ENCODE assay signal across 8 mouse cellular contexts in genomic region chr2:48001800-48002507, GRCm38 (mm10).
DNase-seq lines count a peak whose midpoint lies in the region; ATAC-seq and TF ChIP-seq lines count a peak whose summit lies in the region.

No protein-coding gene starts in this region.

- H3K27me3 ChIP-seq in liver, adult 2 months (ENCODE audit: control insufficient read depth, insufficient read depth, low read length) = no peaks in the 10 kb centered on the region
- H3K27me3 ChIP-seq in liver, embryonic 11.5 days (replicated peaks; ENCODE audit: control insufficient read depth, insufficient read depth, low read length) = no peaks in the 10 kb centered on the region
- H3K27me3 ChIP-seq in embryonic facial prominence, embryonic 13.5 days = no peaks in the 10 kb centered on the region
- no peaks in the 10 kb centered on the region for H3K27me3 ChIP-seq in hindbrain, embryonic 14.5 days (ENCODE audit: control insufficient read depth, insufficient read depth, low read length)
- H3K27me3 ChIP-seq in stomach, embryonic 16.5 days (ENCODE audit: control insufficient read depth, insufficient read depth, low read length) = no peaks in the 10 kb centered on the region

- no peak overlapping the region for H3K4me2 ChIP-seq in liver, embryonic 11.5 days
- peak overlapping the region; percentile 26; the same call in 1 of the 2 replicates for H3K4me2 ChIP-seq in embryonic facial prominence, embryonic 13.5 days
- no peak overlapping the region for H3K4me2 ChIP-seq in hindbrain, embryonic 14.5 days (replicated peaks)
- peak overlapping the region; percentile 1 for H3K4me2 ChIP-seq in stomach, embryonic 16.5 days (ENCODE audit: low read depth, low read length)

- no peaks in the 10 kb centered on the region for H3K9me3 ChIP-seq in liver, embryonic 11.5 days (ENCODE audit: control insufficient read depth, low read length)
- no peaks in the 10 kb centered on the region for H3K9me3 ChIP-seq in embryonic facial prominence, embryonic 13.5 days
- H3K9me3 ChIP-seq in hindbrain, embryonic 14.5 days (ENCODE audit: control insufficient read depth, low read length) = no peaks in the 10 kb centered on the region
- no peaks in the 10 kb centered on the region for H3K9me3 ChIP-seq in stomach, embryonic 16.5 days (replicated peaks; ENCODE audit: control insufficient read depth, low read length)

- no peak for ATAC-seq in liver, embryonic 11.5 days (replicated peaks; ENCODE audit: low FRiP score)
- peak; percentile 83 for ATAC-seq in activated CD4-positive, CD25-positive, alpha-beta regulatory T cell, adult 4 months
- no peak for ATAC-seq in embryonic facial prominence, embryonic 13.5 days (ENCODE audit: insufficient number of reproducible peaks, insufficient read depth, low FRiP score, low TSS enrichment, low read depth)
- peak; percentile 77 for ATAC-seq in hindbrain, embryonic 14.5 days (ENCODE audit: low FRiP score)
- no peak; the same call in 1 of the 2 replicates for ATAC-seq in stomach, embryonic 16.5 days (ENCODE audit: insufficient read depth, low FRiP score)

- H3K9ac ChIP-seq in liver, adult 2 months (ENCODE audit: low read depth, low read length) = no peak overlapping the region
- no peak overlapping the region for H3K9ac ChIP-seq in liver, embryonic 11.5 days (ENCODE audit: low read depth, low read length)
- H3K9ac ChIP-seq in embryonic facial prominence, embryonic 13.5 days = no peak overlapping the region
- no peak overlapping the region for H3K9ac ChIP-seq in hindbrain, embryonic 14.5 days
- H3K9ac ChIP-seq in stomach, embryonic 16.5 days (ENCODE audit: low read length) = no peak overlapping the region

- peak; percentile 77 for DNase-seq in liver, adult 2 months (ENCODE audit: extremely low read depth, low read depth, low spot score)
- DNase-seq in liver, embryonic 11.5 days (ENCODE audit: low spot score) = no peak
- DNase-seq in hindbrain, embryonic 14.5 days (ENCODE audit: low spot score) = peak; percentile 94
- peak; percentile 18 to 27 for DNase-seq in layer of hippocampus, adult 8-10 months (ENCODE audit: low spot score in 2 of 2)
- peak; percentile 27 to 57 for DNase-seq in lung, postnatal 4 days

- peak; percentile 44; the same call in 1 of the 2 replicates for TF ChIP-seq CTCF in liver, adult 2 months (IDR thresholded peaks at IDR 0.05; ENCODE audit: low read depth, low read length)

- H3K4me3 ChIP-seq in liver, adult 2 months (ENCODE audit: insufficient read depth, low read depth, low read length) = peak overlapping the region; percentile 23; the same call in 1 of the 2 replicates
- no peak overlapping the region for H3K4me3 ChIP-seq in liver, embryonic 11.5 days (ENCODE audit: low read depth, low read length)
- H3K4me3 ChIP-seq in embryonic facial prominence, embryonic 13.5 days = no peak overlapping the region
- no peak overlapping the region for H3K4me3 ChIP-seq in hindbrain, embryonic 14.5 days (replicated peaks; ENCODE audit: low read length)
- no peak overlapping the region for H3K4me3 ChIP-seq in stomach, embryonic 16.5 days (replicated peaks; ENCODE audit: low read length)

- H3K79me2 ChIP-seq in liver, adult 2 months (ENCODE audit: control insufficient read depth, insufficient read depth, low read length) = no peaks in the 10 kb centered on the region

- H3K36me3 ChIP-seq in liver, adult 2 months (ENCODE audit: control insufficient read depth, insufficient read depth, low read length) = no peaks in the 10 kb centered on the region
- no peaks in the 10 kb centered on the region for H3K36me3 ChIP-seq in liver, embryonic 11.5 days (ENCODE audit: control insufficient read depth, insufficient read depth, low read length)
- no peaks in the 10 kb centered on the region for H3K36me3 ChIP-seq in embryonic facial prominence, embryonic 13.5 days
- no peaks in the 10 kb centered on the region for H3K36me3 ChIP-seq in hindbrain, embryonic 14.5 days (replicated peaks; ENCODE audit: control insufficient read depth, insufficient read depth)
- H3K36me3 ChIP-seq in stomach, embryonic 16.5 days (ENCODE audit: control insufficient read depth, insufficient read depth, low read length) = no peaks in the 10 kb centered on the region

- peaks cover 4% of the 10 kb centered on the region; the same call in 1 of the 2 replicates for H3K4me1 ChIP-seq in liver, adult 2 months (ENCODE audit: control insufficient read depth, insufficient read depth, low read length)
- H3K4me1 ChIP-seq in liver, embryonic 11.5 days (replicated peaks; ENCODE audit: control insufficient read depth, insufficient read depth, low read length) = no peaks in the 10 kb centered on the region
- no peaks in the 10 kb centered on the region; the same call in 1 of the 2 replicates for H3K4me1 ChIP-seq in embryonic facial prominence, embryonic 13.5 days
- no peaks in the 10 kb centered on the region for H3K4me1 ChIP-seq in hindbrain, embryonic 14.5 days (replicated peaks; ENCODE audit: control insufficient read depth, insufficient read depth, low read length)
- no peaks in the 10 kb centered on the region for H3K4me1 ChIP-seq in stomach, embryonic 16.5 days (ENCODE audit: control insufficient read depth, insufficient read depth, low read length)

- 31% methylated on average over 11 of the region's 11 CpGs for WGBS in liver, adult 2 months
- 47% methylated on average over 11 of the region's 11 CpGs for WGBS in liver, embryonic 11.5 days
- WGBS in embryonic facial prominence, embryonic 13.5 days = 41% methylated on average over 11 of the region's 11 CpGs
- 55% methylated on average over 11 of the region's 11 CpGs for WGBS in hindbrain, embryonic 14.5 days
- 25% methylated on average over 11 of the region's 11 CpGs for WGBS in stomach, embryonic 16.5 days

- no peak overlapping the region for H3K27ac ChIP-seq in liver, adult 2 months (replicated peaks; ENCODE audit: insufficient read depth, low read depth, low read length)
- no peak overlapping the region for H3K27ac ChIP-seq in liver, embryonic 11.5 days (ENCODE audit: low read depth, low read length)
- H3K27ac ChIP-seq in embryonic facial prominence, embryonic 13.5 days = no peak overlapping the region
- no peak overlapping the region for H3K27ac ChIP-seq in hindbrain, embryonic 14.5 days
- H3K27ac ChIP-seq in stomach, embryonic 16.5 days (ENCODE audit: low read length) = no peak overlapping the region

- TF ChIP-seq POLR2A in liver, adult 2 months (IDR thresholded peaks at IDR 0.05; ENCODE audit: extremely low read depth, insufficient read depth, low read length) = no peak

Comparison
In these comparisons a context has a peak if more than half of its experiments do, and no peak if none do; other contexts are left out.
1. ATAC-seq: peak in activated CD4-positive, CD25-positive, alpha-beta regulatory T cell, adult 4 months (single experiment) and hindbrain, embryonic 14.5 days (single experiment); none in liver, embryonic 11.5 days (single experiment), embryonic facial prominence, embryonic 13.5 days (single experiment) and stomach, embryonic 16.5 days (single experiment).
2. H3K4me2 ChIP-seq: peak in embryonic facial prominence, embryonic 13.5 days (single experiment) and stomach, embryonic 16.5 days (single experiment); none in liver, embryonic 11.5 days (single experiment) and hindbrain, embryonic 14.5 days (single experiment).